Mouse (Mus musculus) heart, postnatal 4 days (tissue): Measurements from ENCODE around the gene Prkca. TPM values are rescaled to one million over a fixed set of nuclear protein-coding genes. Genes with fewer than 3 reads are reported as not detected.
A peak's percentile ranks its signal among the peaks of the same experiment; 100 is the strongest.

Experiments used
- DNase-seq: peaks from one replicate; pipeline ENCODE4 v3.0.0; 2021
- total RNA-seq, 2 experiments: library from RNA; stranded (reverse); gene quantifications; 2 replicates each; pipeline ENCODE4 v1.2.3; 2021

Prkca gene
- total RNA-seq, 2 experiments from 2014 or later = 52.2 to 57.1 TPM

DNA sequence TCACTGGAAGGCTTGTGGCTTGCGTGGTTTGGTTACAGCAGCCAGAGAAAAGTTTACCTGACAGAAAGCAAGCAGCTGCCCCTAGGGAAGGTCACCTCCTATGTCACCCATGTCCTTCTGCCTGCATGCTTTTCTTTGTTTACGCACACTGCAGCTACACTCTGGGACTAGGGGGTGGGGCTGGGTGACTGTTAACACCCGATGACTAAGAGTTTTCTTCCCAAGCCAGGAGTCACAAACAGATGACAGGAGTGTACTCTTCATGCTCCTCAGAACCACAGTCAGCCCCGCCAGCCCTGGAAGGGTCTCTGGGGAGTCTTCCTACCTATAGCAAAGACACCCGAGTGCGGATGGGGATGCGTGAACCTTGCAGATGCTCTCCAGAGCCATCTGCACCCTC lies 351.7 kb downstream of the Prkca start:
- DNase-seq = no peak

DNA sequence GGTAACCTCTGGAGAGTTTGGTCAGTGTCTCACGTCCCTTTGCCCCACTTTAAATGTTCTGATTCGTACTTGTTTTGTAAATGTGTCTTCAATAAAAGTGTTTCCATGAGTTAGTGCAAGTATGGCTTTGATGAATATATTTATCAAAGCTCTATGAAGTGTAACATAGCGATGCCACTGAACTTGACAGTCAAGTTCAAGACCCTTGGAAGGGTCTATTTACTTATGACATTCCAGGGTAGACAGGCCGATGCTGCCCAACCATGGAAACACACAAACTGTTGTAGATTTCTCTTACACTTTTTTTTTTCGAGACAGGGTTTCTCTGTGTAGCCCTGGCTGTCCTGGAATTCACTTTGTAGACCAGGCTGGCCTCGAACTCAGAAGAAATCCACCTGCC lies 354.5 kb downstream of the Prkca start:
- DNase-seq = no peak

DNA sequence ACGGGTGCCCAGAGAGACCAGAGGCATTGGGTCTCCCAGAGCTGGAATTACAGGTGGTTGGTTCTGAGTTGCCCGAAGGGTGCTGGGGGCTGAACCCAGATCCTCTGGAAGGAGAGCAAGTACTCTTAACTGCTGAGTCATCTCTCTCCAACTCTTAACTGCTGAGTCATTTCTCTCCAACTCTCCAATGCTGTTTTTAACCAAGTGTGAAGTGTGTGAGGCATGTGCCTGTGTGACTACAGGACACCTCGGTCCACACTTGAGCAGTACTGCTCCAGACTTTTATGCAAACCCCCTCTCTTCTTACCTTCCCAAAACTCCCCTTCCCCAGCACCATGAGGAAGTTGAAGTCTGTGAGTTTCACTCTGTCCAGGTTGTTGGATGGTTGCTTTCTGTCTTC lies 357.8 kb downstream of the Prkca start:
- no peak for DNase-seq

DNA sequence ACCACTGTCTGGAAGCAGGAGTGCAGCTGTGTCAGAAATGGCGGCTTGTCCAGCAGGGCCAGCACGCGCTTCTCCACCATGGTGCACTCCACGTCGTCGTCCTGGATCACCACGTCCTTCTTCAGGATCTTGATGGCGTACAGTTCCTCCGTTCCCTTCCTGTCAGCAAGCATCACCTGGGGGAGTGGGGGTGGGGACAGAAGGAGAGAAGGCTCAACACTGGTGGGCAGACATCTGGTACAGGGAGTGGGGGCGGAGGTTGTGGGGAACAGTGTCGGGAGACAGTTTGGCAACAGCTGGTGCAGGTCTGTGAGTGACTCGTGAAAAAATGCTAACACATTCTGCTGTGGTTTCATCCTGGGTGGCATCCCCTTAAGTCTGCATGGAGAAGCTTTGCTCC lies 359.8 kb downstream of the Prkca start:
- DNase-seq = no peak

DNA sequence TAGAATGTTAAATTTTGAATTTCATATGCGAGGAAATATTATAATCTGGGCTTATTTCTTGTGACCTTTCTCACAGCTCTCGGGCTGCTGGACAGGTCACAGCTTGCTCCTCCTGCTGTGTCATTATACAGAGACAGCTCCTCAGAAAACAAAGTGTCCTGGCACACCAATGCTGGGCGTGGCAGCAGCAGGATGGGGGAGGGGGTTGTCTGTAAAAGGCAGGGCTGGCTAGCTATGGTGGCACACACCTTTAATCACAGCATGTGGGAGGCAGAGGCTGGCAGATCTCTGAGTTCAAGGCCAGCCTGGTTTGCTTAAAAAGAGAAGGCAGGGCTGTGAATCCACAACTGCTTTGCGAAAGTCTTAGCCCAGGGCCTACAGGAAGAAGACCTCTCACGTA lies 360.5 kb downstream of the Prkca start:
- no peak for DNase-seq

DNA sequence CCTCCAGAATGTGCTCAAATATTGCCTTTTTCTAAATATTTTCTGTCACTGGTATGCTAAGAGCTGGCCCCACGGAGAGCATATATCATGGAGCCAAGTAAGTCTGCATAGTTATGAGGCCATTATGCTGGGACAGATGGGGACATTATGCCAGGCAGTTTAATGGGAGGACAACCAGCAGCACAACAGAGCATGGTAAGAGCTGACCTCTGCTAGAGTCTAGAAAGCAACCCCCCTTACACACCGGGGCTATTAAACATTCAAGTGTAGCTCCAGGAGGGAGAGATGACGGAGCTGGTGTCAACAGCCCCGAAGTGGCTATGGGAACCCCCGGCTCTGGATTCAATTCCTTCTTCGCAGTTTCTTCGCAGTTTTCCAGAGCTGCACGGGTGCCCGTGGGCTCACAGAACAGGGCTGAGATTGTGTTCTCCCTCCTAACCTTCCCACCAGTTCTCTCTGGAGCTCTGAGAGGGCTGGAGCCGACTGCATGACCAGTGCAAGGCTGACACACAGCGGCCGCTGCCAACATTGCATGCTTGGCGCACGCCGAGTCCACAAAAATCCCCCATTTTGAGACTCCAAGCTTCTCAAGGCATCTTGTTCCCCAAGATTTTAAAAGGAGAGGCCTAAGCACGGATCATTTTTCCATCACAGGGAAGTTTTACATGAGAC lies 361.4 kb downstream of the Prkca start:
- peak; percentile 75 for DNase-seq

DNA sequence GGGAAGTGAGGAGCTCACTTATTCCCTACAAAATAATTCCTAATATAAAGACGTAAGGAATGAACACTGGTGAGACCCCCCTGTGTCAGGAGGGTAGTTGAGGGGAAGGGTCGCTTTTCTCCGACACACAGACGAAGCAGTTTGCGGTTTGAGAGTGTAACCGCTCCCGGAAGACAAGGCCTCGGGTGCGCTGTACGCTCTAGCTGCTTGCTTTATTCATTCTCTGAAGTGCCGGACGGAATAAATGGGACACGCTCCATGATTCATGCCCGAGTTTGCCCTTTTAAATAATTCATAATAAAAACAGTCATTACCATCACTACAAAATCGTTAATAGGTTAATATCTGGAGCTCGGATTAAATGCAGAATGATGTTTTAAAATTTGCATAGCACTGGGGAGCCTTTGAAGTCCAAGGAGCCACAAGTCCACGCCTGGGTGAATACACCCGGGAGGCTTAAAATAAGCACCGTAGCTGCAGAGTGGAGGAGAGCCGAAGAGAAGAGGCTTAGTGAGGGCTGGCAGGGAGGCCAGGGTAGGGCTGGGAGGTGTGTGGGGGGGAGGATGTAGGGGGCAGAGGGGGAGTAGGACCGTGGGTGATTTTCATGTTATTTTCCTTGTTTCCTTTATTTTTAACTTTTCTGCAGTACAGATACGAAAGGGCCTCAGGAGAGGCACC lies 364.1 kb downstream of the Prkca start:
- DNase-seq = no peak

DNA sequence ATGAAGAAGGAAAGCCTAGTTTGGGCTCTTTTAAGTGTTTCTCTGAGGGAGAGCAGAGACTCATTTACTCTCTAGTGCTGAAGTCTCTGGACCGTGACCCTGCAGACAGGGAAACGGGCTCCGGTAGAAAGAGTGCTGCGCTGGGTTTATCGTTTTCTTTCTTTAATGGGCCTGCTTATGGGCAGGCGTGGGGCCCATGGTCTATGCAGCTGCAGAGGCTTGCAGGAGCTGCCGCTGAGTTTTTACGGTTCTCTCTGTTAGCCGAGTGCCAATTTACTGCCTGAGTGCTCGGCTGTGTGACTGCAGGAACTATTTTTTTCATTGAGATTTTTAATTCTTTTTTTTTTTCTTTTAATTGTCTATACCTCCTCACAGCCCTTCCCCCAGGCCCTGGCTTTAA lies 373.8 kb downstream of the Prkca start:
- no peak for DNase-seq

DNA sequence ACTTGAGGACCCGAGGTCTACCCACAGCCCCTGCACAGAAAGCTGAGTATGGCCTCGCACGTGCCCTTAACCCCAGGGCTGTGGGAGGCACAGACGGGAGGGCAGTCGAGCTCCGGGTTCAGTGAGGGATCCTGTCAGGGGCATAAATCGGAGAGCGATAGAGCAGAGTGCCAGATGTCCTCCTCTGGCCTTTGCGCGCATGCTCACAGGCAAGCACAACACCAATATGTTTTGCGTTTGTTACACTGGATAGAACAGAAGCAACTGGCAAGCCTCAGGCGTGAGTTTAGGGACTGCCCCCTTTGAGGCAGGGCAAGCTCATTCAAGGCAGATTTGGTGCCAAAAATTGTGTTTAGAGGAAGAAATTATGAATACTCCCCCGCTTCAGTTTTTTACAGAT lies 375.6 kb downstream of the Prkca start:
- no peak for DNase-seq

DNA sequence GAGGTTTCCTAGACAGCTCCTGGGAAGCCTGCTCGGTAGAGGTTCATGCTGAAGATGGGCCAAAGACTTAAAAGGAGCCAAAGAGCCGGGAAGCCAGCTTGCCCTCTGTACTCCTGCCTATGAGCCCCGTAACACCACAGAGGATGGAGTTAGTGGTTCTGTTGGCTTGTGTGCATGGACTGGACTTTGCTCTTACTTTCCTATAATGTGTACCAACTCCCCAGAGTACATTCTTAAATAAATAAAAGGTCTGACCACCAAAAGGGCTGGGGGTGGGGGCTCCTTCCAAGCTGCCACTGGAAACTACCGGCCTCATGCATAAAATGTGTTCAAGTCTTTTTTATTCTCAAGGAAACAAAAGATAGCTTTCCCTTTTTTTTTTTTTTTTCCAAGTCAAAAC lies 377.5 kb downstream of the Prkca start:
- no peak for DNase-seq

DNA sequence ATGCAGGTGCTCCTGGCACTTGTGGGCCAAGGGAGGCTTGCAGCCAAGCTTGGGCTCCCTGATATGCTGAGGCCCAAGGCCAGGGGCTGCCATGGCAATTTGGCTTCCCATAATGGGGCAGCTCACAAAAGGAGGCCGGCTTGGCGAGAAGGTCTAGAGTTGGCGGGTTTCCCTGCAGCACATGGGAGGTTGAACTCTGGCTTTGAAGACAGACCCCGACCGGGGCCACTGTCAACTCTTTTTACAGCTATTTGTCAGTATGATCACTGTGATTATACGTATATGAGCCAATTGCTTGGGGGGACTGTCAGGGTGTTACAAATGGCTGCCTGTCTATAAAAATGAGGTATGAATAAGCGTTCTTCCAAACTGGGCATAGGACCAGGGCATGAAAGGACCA lies 378.3 kb downstream of the Prkca start:
- DNase-seq = no peak

DNA sequence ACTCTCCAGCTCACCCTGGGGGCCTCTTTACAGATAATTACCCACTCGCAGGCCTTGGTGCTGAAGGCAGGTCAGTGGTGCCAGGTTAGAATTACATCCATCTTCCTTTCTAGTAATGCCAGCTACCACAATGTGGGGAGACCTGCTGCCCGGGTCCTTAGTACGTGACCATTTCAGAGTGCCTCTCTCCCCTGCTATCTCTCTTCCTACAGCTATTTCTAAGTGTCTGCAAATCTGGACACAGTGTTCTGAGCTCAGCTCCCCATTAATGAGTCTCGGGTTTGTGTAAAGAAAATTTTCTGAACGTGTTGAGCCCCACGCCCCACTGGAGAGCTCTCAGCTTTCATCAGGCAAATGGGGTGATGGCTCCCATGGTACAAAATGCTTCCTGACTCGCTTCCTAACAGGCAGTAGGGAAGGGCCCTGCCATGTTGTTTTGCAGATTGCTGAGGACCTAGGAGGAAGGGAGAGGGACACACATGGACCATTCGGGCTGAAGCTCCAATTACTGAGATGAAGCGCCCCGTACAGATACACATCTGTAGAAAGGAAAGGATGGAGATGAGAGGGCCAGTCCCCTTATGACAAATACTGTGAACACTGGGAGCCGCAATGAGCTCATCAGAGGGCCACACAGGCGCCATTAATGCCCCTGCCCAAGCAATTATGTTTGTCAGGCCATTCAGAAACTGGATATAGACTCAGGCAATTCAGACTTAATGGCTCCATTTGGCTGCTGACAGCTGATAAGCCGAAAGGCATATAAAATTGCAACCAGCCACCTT lies 386.0 kb downstream of the Prkca start:
- no peak for DNase-seq

DNA sequence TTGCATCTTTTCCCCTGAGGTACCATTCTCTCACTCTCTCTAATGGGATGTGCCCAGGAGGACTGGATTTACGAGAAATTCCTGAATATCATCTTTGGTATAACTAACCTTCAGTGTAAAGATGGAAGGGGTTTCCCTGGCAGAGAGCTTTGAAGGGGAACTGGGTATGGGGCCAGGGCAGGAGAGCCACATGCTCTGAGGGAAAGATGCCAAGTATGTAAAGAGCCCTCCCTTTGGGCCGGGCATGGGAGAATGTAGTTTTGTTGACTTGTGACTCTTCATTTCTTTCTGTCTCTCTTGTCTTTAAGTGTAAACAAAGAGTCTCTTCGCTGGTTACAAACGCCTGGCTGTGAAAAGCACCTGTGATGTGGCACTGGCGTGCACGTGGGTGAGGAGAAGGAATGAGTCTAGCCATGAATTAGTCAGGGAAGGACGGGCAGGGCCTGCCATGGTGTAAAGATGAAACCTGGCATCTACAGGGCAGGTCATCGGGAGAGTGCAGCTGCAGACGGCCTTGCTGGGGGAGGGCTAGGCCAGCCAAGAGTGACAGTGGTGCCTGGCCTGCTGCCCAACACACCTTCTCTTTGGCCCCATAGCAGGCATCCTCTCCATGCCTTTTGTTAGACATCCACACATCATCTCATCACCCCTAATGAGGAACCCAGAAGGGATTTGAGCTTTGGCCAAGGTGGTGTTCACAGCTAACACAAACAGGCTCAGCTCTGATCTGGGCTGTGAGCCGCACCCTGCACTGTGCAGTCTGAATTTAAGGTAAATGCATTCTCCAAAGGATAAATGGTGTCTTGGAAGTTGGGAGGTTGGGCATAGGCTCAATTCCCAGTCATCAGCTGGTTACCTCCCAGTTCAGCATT lies 388.3 kb downstream of the Prkca start:
- DNase-seq = no peak

DNA sequence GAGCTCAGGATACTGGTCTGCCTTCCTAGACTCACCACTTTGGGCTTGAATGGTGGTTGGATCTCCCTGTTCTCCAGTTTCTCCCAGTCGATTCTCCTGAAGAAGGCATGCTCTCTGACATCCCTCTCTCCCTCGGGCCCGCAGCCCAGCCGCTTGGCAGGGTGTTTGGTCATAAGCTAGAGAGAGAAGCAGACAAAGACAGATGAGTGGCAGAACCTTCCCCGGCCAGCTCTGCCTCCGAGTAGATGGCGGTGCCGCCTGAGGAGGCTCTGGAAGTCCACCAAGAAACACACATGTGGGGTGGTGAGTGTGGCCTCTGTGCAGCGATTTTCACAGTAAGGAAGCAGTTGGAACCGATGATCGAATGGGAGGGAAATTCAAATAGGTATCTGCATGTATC lies 392.3 kb downstream of the Prkca start:
- DNase-seq = no peak

DNA sequence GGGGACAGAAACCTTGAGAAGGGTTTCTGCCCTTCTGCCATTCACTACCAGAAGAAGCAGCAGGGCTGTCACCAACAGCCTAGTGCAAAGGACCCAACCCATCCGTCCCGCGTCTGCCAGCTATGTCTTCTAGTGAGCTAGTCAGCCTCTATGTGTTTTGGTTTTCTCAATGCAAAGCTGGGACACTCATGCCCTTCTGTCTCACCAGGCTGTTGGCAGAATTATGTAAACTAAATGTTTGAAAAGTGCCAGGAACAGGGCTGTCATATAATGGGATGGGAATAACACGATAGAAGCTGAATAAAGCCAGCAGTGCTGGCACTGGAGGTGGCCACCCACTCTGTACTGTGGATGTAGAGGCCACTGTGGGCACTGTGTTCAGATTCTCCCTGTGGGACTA lies 393.1 kb downstream of the Prkca start:
- no peak for DNase-seq

DNA sequence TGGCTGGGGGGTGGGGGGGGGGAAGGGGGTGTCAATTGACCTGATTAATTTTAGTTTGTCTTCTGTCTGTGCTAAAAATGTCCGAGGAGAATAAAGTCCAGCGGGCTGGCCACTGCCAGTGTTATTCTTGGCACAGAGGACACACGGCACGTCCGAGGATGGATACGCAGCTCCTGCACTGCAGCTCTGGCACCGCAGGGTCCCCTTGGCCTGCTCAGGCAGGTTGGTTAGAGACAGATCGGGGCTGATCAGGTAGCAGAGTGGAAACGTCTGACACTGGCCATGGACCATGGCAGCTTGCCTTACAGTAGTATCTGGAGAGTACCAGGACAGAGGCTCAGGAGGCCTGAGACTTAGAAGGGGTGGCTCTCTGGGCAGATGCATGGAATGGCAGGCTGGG lies 393.5 kb downstream of the Prkca start:
- peak; percentile 10 for DNase-seq

DNA sequence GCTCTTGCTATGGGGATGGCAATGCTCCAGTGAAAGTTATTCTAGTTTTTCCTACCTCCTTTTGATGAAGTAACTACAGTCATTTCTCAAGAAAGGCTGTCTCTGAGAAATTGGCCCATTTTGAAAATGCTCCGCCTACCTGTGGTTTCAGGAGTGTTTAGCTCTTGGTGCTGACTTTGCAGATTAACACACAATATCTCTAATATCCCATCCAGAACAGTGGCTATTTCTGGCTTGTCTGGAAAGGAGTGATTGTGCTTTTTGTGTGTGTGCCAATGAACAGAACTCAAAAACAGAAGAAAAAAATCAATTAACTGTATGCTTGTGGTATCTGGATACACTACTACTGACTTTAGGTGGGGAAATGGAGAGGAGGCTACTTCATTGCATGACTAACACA lies 395.8 kb downstream of the Prkca start:
- no peak for DNase-seq

DNA sequence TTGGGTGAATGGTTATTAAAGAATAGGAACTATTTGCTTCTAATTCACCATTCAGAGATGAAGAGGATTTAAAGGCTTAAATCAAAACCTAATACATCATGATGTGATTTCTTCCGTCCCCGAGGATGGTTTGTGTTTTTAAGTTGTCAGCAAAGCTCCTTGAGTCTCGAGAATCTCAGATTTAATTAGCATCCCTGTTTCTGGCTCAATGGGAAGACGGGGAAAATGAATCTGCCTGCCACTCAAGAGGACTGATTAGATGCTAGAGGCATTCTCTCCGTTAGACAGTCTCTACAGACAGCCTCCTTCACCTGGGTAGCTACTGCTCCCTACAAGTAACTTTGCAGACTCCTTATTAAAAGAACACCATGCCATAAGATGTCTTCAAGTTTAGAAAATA lies 396.9 kb downstream of the Prkca start:
- no peak for DNase-seq

DNA sequence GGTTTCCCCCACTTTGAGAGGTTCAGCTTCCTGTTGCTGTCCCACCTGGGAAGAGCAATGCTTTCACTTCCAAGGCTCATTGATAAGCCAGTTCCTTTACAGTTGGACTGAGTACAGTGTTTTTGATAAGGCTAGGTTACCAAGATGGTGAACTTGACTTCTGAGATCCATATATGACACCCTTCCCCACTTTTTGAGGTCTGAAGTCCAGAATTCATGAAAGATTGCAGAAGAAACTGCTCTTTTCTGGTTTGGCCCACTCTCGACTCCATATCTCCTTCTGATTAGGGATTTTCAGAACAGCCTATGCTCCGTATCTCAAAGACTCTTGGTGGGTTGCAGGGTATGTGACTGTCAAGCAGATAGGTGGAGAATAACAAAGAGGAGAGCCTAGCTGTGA lies 406.8 kb downstream of the Prkca start:
- DNase-seq = no peak

DNA sequence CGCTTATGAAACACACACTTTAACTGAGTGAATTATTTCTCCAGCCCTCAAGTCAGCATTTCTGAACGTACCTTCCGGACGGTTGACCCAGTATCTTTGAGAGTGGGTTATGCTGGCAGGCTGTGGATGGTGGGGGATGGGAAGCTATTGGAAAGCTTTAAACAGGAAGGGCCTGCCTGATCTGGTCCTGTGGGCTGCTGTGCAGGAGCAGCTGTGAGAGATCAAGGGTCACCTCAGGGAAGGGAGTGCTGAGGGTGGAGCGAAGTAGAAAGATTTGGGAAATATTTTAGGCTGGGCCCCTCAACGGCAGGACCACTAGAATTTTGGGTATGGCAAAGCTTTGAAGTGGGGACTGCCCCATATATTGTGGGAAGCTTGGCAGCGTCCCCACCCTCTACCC lies 412.0 kb downstream of the Prkca start:
- DNase-seq = no peak

DNA sequence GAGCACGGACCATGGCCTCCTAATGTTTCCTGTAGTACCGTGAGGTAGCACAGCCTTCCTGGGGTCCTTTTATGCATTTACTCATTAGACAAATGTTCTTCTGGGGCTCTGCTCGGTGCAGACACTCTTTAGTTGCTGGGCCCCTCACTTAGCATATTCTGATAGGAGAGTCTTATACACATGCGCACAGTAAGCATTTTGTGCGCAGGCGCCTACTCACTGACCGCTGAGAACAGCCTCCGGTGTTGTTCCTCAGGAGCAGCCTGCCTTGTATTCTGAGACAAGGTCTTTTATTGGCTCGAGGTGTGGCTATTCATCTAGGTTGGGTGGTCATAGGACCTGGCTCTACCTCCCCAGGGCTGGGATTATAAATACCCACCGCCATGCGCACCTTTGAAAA lies 412.4 kb downstream of the Prkca start:
- no peak for DNase-seq

DNA sequence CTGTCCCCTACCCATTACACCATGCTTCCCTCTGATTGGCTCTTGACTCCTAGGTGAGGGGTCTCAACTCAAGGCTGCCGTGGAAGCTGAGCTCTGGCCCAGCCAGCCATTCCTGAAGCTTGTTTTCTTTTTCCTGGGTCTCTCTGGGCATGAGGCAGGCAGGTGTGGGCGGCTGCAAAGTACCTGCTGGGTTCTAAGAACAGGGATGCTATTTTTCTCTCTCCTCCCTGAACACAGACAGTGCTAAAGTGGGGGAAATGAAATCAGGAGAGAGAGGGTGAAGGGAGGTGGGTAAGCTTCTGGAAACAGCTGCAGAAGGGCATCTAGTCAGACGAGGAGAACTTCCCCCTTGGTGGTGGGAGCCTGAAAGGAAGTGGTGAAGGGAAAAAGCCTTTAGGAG lies 414.0 kb downstream of the Prkca start:
- no peak for DNase-seq
